Mouse (Mus musculus) urinary bladder, postnatal 25 days (tissue): ENCODE measurements around the gene Atp2b1.
"Not testable (repeated sequence)": the region's sequence is repeated elsewhere in the genome, so short reads cannot be mapped to it uniquely, and the experiment has no call there.

Experiments used
- DNase-seq: peaks from one replicate; pipeline ENCODE4 v3.0.0; 2022; ENCODE audit warnings: low spot score

The Atp2b1 gene

GRCm38 (mm10) chr10:98966407-98967215, 52.4 kb downstream of the Atp2b1 start:
- DNase-seq: no peak

GRCm38 (mm10) chr10:98967240-98967891, 53.2 kb downstream of the Atp2b1 start:
- DNase-seq: no peak

- no peak for DNase-seq
Measured at GRCm38 (mm10) chr10:98970917-98971316, 56.7 kb downstream of the Atp2b1 start.

- no peak for DNase-seq
Measured at GRCm38 (mm10) chr10:98972359-98972758, 58.2 kb downstream of the Atp2b1 start.

GRCm38 (mm10) chr10:98972912-98973605, 58.9 kb downstream of the Atp2b1 start:
- no peak for DNase-seq

- no peak for DNase-seq
Measured at GRCm38 (mm10) chr10:98974645-98975044, 60.4 kb downstream of the Atp2b1 start.

- no peak for DNase-seq
Measured at GRCm38 (mm10) chr10:98975611-98976010, 61.4 kb downstream of the Atp2b1 start.

GRCm38 (mm10) chr10:98976877-98977494, 62.8 kb downstream of the Atp2b1 start:
- DNase-seq: no peak

- no peak for DNase-seq
Measured at GRCm38 (mm10) chr10:98978766-98979165, 64.6 kb downstream of the Atp2b1 start.

GRCm38 (mm10) chr10:98979296-98979695, 65.1 kb downstream of the Atp2b1 start:
- no peak for DNase-seq

GRCm38 (mm10) chr10:98979951-98980350, 65.7 kb downstream of the Atp2b1 start:
- no peak for DNase-seq

- no peak for DNase-seq
Measured at GRCm38 (mm10) chr10:98991964-98992363, 77.8 kb downstream of the Atp2b1 start.

- no peak for DNase-seq
Measured at GRCm38 (mm10) chr10:98993186-98993585, 79.0 kb downstream of the Atp2b1 start.

- DNase-seq: not testable (repeated sequence)
Measured at GRCm38 (mm10) chr10:98995016-98995747, 81.0 kb downstream of the Atp2b1 start.

- DNase-seq: no peak
Measured at GRCm38 (mm10) chr10:99004866-99005265, 90.7 kb downstream of the Atp2b1 start.

- no peak for DNase-seq
Measured at GRCm38 (mm10) chr10:99011084-99011483, 96.9 kb downstream of the Atp2b1 start.

GRCm38 (mm10) chr10:99012086-99012485, 97.9 kb downstream of the Atp2b1 start:
- DNase-seq: no peak

GRCm38 (mm10) chr10:99014737-99015136, 100.5 kb downstream of the Atp2b1 start:
- DNase-seq: no peak

- no peak for DNase-seq
Measured at GRCm38 (mm10) chr10:99016996-99017395, 102.8 kb downstream of the Atp2b1 start.

GRCm38 (mm10) chr10:99027462-99027861, 113.3 kb downstream of the Atp2b1 start:
- DNase-seq: no peak

GRCm38 (mm10) chr10:99029844-99030243, 115.6 kb downstream of the Atp2b1 start:
- no peak for DNase-seq
